Mouse (Mus musculus): ENCODE measurements at regions not wholly inside any gene's neighbourhood (a gene's known extent, or its start where the extent isn't known, plus 50 kb on each side); places are given as distances from the start of the nearest gene placed in this dataset.

DNA sequence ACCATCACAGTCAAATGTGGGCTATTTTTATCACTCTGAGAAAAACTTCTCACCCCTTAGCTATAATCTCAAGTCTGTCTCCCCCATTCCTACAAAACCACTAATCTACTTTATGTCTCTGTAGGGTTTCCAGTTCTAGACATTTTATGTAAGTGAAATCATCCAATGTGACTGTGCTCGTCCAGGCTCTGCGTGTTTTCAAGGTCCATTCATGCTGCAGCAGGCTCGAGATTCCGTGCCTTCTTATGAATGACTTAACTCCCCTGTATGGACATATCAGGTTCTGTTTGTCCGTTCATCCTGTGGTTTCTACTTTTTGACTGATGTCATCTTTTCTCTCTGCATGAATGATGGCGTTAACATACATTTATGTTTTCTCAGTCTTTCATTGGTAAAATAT, 357.6 kb downstream of the 1500009L16Rik start:
- DNase-seq (ENCODE audit: low spot score in 2 of 2): no peak

DNA sequence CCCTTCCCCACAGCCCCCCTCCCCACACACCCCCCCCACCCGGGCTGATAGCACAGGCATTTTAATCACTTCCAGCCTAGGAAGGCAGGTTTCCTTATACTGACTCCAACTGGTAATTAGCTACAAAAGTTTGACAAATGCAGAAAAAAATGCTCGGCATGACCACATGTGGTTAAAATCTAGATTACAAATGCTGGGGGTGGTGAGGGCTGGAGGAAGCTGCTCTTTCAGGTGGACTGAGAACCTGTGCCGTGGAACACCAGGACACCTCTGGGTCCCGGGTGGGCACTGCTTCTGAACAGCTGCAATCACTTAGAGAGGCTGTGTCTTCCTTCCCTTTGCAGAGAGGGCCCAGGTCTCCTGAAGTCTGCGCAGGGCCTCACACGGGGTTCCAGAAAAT, 358.7 kb downstream of the Nuak1 start:
- DNase-seq (ENCODE audit: low spot score in 2 of 2): no peak

GRCm38 (mm10) chr10:84087528-84087927, 352.9 kb downstream of the Nuak1 start:
- DNase-seq (ENCODE audit: low spot score in 2 of 2): no peak

- no peak for DNase-seq (ENCODE audit: low spot score in 2 of 2)
Measured at GRCm38 (mm10) chr10:84087929-84088328, 352.5 kb downstream of the Nuak1 start.

- no peak for DNase-seq (ENCODE audit: low spot score in 2 of 2)
Measured at GRCm38 (mm10) chr10:84088799-84089778, 351.3 kb downstream of the Nuak1 start.

- no peak for DNase-seq (ENCODE audit: low spot score in 2 of 2)
Measured at GRCm38 (mm10) chr10:84093919-84094318, 346.5 kb downstream of the Nuak1 start.

- DNase-seq (ENCODE audit: low spot score in 2 of 2): no peak
Measured at GRCm38 (mm10) chr10:84097196-84097595, 343.2 kb downstream of the Nuak1 start.

DNA sequence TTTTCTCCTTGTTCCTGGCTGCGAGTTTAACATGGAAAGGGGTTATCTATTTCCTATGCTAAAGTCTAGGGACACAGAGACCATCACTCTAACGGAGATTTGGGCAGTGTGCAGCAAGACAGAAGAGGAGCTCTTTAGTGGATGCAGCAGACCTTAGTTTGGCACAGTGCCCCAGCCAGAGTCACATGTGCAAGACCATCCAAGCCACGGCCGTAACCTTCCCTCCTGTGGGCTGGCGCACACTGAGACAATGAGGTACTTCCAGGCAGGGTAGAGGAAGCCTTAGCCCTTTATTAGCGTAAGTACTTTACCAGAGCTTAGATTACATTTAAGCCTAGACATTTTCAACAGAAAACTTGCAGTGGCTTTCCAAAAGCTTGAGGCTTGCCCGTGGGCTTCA, 336.4 kb downstream of the Nuak1 start:
- DNase-seq (ENCODE audit: low spot score in 2 of 2): peak in 1 of 2 experiments; percentile 60

DNA sequence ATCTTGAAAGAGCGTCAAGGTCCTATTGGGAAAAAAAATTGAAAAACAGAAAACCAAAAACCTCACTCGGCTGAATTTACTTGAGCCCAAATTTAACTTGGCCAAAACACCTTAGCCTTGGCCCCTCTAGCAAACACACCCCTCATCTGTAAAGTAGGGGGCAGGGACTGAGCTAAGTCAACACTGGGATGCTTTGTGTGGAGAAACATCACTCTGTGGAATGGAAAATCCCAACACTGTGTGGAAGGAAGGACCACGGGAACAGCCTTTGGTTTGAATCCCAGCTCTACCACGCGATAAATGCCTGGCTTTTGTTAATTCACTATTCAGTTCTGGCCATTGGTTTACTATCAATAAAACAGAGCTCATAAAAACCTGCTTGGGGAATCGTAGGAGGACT, 335.8 kb downstream of the Nuak1 start:
- no peak for DNase-seq (ENCODE audit: low spot score in 2 of 2)

DNA sequence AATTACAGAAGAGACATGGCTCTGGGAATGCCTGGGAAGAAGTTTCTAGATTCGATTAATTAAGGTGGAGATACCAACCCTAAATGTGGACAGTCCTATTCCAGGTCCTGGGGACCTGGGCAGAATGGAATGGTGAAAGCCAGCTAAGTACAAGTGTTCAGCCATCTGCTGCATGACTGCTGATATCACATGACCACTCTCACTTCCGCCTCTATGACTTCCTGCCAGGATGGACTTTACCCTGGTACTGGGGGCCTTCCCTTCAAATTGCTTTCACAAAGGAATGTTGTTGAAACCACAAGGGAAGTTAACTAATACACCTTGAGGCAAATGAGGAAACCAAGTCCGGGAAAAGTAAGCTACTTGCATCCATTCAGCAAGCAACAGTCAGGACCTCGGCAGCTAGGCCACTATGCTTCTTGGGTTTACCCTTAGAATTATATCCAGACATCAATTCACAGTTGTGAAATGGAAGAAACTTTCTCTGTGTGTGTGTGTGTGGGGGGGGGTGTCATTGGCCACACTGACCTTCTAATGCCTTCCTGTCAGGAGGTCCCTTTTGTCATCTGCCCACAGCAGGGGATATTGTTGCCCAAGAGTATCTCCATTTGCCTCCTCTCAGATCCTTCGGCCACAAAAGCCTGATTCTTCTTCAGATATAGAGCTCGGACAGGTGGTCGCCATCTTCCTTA, 330.6 kb downstream of the Nuak1 start:
- no peak for DNase-seq (ENCODE audit: low spot score in 2 of 2)

- no peak for DNase-seq (ENCODE audit: low spot score in 2 of 2)
Measured at GRCm38 (mm10) chr10:84110372-84110985, 329.9 kb downstream of the Nuak1 start.

- no peak for DNase-seq (ENCODE audit: low spot score in 2 of 2)
Measured at GRCm38 (mm10) chr10:84111502-84111901, 328.9 kb downstream of the Nuak1 start.

DNA sequence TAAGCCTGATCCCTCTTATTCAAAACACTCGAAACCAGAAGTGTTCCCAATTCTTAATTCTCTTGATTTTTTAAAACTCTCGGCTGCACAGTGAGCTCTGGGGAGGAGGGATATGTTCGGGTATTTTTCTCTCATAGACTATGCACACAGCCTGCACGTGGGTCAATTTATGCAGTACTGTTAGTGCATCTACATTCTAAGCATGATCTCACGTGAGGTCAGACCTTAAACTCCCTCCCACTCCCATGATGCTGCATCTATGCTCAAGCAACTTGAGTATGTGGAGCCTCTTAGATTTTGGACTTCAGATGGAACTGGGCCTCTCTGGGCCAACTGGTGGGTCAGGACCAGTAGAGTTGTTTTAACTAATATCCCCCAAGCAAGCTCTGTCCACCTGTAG, 328.5 kb downstream of the Nuak1 start:
- no peak for DNase-seq (ENCODE audit: low spot score in 2 of 2)

GRCm38 (mm10) chr10:84119952-84120550, 320.3 kb downstream of the Nuak1 start:
- DNase-seq (ENCODE audit: low spot score in 2 of 2): peak in 1 of 2 experiments; percentile 42

DNA sequence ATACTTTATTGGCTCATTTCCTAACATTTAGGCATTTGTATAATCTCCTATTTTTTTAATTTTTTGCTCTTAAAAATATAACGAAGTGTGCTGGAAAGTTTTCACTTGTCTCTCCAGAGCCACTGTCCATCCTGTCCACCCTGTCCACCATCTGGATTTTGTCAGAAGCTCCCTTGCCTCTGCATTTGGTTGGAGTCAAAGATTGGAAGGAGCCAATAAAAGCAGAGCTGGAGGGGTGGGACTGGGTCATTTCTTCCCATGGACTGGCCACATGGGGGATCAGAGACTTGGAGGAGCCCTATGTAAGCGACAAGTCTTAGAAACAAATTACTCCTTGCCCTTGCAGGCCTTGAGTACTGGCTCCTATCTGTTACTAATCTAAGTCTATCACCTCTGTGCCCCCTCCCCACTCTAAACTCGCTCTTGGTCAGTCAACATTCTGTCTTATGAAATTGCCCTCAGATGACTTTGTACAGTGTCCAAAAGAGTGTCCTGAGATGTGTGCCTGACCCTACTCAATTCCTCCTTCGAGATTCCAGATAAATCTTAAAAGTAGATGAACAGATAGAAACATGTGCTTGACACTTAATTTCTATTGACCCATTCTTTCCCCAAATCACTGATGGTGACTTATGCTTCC, 303.3 kb downstream of the Nuak1 start:
- DNase-seq (ENCODE audit: low spot score in 2 of 2): no peak

GRCm38 (mm10) chr10:84142741-84143454, 297.5 kb downstream of the Nuak1 start:
- DNase-seq (ENCODE audit: low spot score in 2 of 2): no peak

GRCm38 (mm10) chr10:84143674-84144343, 296.6 kb downstream of the Nuak1 start:
- DNase-seq (ENCODE audit: low spot score in 2 of 2): peak in 1 of 2 experiments; percentile 33

DNA sequence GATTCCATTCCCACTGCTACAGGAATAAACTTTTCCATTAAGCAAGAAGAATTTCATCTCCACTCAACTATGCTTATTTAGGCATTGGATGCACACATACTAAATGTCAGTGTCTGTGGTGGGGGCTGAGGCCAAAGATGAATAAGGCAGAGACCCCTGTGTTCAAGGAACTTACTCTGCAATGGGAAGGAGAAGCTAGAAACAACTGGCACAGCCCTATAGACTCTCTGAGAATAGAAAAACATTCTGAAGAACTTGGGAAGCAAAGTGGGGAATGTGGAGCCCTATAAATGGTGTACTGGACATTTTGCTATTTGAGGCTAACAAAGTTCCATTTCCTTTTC, 296.1 kb downstream of the Nuak1 start:
- no peak for DNase-seq (ENCODE audit: low spot score in 2 of 2)

- DNase-seq (ENCODE audit: low spot score in 2 of 2): no peak
Measured at GRCm38 (mm10) chr10:84147305-84147984, 293.0 kb downstream of the Nuak1 start.

Data from gastrocnemius, postnatal 4 days (tissue).